Mouse (Mus musculus) ovary, postnatal 14 days (tissue): ENCODE data around the gene Ppcdc.
"Not testable (repeated sequence)": the region's sequence is repeated elsewhere in the genome, so short reads cannot be mapped to it uniquely, and the experiment has no call there.

ENCODE experiments used
- DNase-seq: peaks from one replicate; pipeline ENCODE4 v3.0.0; 2022; ENCODE audit warnings: low spot score

The Ppcdc gene

DNA sequence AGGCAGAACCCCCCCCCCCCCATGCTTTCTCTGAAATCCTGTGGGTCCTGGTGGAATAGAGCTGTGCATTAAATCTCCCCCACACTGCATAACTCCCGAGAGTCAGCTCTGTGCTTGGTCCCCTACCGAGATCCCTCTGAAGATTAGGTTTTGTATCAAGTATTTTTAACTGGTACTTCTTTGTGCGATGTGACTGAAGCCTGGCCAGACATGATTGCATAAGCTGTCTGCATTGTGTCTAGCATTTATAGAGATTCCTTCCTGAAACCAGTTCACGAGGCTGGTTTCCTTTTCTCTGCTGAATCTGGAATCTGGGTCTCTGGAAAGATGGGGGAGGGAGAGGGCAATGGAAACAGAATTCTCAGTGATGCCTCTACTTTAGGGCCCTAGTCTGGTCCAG is 11.5 kb downstream of the Ppcdc start:
- DNase-seq: no peak

DNA sequence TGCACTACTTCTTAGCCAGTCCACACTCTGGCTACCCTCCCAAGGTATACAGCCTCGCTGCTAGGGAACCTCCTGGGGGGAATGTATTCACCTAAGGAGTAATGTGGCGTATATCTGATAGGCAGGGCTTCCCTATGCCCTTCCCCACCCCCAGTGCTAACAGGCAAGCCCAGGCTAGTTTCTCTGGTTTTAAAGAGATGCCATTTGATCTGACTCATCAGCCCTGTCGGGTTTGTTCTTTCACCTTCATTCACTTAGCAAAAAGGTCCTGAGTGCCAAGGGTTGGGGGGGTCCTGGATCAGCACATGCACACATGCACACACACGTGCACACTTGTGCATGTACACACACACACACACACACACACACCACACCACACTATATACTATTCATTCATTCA is 12.0 kb downstream of the Ppcdc start:
- no peak for DNase-seq

DNA sequence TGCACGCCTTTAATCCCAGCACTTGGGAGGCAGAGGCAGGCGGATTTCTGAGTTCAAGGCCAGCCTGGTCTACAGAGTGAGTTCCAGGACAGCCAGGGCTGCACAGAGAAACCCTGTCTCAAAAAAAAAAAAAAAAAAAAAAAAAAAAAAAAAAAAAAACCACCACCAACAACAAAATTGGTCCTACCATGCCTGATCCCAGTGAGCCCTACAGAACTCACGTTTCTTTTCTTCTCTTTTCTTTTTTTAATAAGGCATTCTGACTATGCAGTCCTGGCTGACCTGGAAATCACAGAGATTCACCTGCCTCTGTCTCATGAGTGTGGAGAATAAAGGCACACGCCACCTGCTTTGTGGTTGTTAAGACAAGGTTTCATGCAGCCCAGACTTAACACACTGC is 12.8 kb downstream of the Ppcdc start:
- not testable (repeated sequence) for DNase-seq

DNA sequence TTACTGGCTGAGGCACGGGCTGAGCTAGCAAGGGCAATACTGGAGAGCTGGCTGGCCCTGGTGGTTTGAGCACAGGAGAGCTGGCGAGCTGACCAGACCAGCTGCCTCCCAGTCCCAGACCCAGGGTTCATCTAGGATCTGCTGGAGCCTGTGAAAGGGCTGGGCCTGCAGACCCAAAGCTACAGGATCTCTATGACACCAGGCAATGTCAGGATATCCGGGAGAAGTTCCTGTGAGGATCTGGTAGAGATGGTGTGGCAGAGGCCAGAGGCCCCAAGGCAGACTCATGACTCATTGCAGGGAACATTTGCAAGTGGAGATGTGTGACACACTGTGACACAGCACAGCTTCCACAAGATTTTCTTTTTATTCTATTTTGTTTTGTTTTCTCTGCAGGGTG is 14.8 kb downstream of the Ppcdc start:
- DNase-seq: no peak

DNA sequence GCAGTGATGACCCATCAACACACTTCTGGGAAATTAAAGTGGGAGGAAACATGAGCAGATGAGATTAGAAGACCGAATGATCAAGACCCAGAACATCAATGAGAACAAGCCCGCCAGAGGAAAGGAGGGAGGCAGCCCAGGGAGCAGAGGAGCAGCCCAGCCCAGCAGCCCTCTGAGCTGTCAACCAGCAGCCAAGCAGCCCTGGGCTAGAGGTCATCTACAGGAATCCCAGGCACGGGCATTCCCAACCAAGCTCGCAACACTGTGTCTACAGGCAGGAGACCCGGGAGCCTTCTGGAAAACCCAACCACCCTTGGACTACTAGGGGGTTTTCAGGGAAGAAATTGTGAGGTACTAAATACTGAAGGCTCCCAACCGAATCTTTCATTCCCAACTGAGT is 15.9 kb downstream of the Ppcdc start:
- no peak for DNase-seq

DNA sequence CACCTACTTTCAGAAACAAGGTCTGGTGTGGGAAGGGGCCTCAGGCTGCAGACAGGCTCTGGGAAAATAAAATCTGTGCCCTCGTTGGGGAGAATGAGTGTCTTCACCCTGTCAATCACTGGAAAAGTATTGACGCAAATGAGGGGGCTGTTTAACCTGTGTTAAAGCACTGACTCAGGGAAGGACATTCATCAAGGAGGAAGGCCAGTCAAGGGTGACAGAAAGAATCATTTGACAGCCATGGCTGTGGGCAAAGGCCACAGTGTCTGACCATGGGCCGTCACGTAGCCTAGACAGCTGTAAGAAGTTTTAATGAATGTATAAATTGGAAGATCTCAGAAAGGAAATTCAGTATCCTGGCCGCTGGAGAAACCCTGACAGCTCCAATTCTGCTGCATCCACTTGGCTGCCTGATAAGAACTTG is 18.2 kb downstream of the Ppcdc start:
- DNase-seq: no peak

DNA sequence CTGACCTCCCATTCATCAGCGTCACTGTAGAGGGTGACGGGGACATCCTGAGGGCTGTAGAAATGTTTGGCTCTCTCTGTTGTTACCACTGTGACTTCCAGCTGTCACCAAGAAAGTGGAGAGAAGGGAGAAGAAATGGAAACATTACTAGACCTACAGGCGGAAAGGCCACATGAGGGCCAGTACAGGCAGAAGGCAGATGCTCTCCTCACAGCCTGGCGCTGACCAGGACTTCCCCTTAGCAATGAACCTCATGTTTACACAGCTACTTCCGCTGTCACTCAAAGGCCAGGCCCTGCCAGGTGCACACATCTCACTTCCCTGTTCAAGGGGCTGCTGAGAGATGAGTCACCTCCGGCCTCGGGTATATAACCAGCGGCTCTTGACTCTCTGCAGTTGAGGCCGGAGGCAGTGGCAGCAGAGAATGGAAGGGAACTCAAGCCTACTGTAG is 18.8 kb downstream of the Ppcdc start:
- no peak for DNase-seq

DNA sequence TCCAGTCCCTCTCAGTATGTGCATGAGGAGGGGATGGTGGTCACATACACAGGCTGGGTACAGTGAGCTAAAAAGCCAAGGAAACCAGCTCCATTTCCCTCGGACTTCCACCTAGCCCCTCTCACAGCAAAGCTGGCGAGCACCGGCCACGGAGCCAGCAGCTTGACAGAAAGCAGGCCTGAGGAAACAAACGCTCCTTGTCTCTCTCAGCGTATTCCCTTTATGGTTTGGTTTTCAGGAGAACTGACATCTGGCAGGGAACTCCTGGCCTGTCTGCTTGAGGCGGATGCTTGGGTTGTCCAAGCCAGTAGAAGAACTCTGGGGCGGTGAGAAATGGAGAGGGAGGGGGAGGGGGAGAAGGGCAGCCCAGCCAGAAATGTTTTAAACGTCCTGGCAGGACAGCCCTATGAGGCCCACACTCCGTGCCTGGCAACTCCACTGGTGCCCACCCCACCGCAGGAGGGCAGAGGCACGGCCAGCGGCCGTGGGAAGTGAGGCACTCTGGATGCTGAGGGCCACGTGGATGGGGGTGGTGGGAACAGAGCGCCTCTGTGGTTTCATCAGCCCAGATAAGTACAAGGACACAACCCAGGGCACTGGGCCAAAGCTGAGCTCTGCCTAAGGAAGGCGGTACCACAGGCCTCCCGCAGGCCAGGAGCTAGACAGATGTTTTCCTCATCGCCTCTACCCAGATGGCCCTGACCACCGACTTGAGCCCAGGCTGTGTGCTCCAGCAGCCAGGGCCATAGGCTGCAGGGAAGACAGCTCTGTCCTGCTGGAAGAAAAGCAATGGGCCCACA is 19.4 kb downstream of the Ppcdc start:
- DNase-seq: peak; percentile 90

DNA sequence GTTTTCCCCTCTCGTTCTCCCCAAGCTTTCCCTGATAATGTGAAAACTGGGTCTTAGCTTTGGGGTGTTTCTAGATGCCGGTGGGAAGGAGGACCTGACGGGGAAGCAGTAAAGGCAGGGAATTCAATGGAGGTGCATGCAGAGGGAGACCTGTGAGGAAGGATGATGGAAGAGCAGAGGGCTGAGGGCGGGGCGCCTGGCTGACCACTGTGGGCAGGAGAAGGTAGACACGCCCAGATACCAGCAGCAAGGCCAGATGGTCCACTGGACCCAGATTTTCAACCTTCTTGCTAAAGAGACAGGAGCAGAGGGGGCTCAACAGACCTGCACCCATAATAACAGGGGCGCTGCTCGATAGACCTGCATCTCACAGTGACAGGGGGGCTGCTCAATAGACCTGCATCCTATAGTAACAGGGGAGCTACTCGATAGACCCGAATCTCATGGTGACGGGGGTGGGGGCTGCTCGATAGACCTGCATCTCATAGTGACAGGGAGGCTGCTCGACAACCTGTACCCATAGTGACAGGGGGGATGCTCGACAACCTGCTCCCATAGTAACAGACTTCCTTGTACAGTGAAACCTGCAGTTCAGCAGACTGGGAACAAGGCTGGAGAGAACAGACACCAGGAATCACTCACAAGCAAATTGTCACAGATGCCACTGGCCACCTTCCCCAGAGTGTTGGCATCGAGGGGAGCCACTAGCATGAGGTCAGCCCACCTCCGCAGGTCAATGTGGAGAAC is 20.2 kb downstream of the Ppcdc start:
- no peak for DNase-seq

DNA sequence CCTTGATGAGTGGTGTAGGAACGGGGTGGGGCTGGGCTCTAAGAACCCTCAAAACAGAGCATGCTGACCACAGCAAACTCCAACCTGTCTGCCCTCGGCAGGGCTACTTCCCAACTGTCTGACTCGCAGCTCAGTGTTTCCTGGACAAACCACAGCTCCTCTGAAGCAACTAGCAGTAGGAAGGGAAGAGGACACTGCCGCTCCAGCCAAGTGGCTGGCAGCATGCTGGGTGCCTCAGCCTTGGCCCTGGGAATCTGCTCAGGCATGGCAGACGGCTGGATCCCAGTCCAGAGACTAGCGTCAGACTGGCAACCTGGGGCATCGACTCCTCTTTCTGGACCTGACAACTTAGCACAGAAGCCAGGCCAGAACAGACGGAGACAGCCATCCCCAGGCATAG is 22.6 kb downstream of the Ppcdc start:
- DNase-seq: no peak

DNA sequence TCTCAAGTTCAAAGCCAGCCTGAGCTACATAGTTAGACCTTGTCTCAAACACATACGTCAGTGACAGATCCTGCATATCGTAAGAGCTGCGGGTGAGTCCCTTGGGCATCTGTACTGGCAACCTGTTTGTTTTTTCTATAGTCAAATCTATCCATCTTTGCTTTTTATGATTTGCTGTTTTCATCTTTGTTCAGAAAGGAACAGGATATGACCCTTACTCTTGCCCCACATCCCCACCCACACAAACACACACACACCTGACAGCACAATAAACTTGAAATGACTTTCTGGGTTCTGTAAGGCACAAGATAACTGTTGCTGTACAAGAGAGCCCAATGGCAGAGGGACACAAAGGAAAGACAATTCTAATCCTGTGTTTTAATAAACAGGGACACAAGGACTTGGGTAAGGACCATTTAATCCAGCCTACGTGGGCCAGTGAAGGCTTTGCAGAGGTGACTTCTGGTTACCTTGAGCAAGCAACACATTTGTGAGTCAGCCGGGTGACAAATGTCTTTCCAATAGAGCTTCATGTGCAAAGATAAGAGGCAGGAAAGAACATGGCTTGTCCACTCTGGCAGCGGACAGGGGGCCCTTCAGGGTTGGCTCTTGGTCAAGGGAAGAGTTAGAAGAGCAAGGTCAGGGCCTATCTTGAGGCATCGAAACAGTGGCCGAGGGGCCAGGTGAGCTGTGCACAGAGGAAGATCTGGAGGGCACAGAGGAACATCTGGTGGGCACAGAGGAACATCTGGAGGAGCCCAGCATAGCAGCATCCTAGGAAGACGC is 32.6 kb downstream of the Ppcdc start:
- no peak for DNase-seq

DNA sequence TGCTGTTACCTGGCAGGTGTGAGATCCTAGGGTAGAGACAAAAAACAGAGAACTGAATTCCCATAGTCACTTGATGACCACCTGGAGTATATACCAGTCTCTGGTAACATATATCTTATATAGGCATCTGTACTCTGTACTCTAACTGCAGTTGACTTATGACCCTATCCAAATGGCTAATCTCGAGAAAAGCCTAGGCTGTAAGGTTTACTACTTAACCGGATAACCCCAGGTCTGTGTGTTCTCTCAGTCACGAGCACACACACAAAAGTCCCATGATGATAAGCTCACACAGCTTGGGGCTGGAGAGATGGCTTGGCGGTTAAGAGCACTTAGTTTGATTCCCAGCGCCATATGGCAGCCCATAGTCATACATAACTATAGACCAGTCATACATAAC is 33.5 kb downstream of the Ppcdc start:
- no peak for DNase-seq

DNA sequence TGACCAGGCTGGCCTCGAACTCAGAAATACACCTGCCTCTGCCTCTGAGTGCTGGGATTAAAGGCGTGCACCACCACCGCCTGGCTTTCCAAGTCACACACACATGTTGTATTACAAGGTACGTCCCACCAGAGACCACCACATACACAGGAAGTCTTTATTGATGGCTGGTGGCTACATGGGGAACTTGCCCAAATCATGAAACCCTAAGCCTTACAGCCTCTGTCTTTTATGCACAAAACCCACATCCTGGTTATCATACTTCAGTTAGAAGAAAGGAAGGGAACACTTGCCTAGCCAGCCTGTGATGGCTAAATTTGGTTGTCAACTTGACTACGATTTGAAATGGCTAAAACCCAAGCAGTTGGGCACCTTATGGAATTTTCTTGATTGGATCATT is 35.9 kb downstream of the Ppcdc start:
- no peak for DNase-seq

DNA sequence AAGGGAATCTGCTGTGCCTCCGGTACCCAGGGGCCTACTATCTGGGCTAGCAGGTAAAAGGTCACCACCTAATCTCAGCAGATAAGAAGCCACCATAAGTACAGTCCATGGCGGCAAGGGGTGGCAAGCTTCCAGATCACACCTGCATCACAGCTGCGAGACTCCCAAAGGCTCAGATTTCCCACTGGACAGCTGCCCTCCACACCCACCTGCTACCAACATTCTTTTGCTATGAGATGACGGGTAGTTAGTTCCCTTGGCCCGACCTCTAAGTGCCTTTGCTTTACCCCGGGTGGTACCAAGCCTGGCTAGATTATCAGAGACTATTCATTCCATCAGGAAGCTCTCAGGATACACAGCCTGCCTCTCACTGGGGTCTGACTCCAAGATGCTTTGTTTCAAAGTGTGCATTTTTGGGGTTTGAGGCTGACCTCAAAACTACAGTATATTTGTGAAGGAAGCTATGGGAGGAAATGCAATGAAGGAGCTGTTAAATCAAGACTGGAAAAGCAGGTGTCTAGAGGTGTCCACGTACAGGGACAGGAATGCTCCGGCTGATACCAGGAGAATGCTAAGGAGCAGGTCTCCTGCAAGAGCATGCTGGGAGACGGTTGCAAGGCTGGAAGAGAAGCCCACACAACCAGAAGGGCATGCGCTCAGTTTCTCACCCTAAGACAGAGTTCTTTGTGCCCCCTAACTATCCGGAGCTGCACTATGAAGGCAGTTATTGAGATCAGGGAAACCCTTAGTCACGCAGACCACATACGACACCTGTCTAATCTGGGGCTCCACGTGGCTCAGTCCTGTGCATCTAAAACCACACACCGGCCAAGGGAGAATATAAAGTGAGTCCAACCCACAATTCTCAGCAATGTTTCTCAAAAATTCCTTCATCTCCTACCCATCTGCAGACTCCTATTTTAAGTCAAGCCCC is 37.3 kb downstream of the Ppcdc start:
- no peak for DNase-seq

DNA sequence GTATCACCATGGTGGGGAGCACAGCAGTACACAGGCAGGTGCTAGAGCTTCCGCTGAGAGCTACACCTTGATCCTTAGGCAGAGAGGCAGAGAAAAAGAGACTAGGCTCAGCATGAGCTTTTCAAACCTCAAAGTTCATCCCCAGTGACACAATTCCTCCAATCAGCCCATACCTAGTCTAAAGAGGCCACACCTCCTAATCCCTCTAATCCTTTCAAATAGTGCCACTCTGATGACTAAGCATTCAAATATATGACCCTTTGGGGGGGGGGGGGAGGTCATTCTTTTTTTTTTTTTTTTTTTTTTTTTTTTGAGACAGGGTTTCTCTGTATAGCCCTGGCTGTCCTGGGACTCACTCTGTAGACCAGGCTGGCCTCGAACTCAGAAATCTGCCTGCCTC is 41.2 kb downstream of the Ppcdc start:
- DNase-seq: no peak

DNA sequence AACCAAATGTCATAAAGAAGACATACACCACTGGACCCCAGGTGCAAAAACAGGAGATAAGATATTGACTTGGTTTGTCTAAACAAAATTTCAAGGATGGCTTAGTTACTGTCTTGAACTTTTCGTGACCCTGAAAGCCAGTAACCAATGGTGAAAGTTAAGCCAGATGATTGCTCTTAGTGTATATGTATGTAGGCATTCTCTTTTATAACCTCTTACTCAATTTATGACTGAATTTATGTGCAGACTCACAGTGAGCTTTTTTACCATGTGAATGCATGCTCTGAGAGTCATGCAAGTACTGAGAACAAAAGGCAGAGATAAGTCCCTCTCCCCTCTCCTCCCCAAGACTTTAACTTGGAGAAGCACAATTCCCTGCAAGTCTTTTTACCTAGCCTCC is 47.0 kb downstream of the Ppcdc start:
- DNase-seq: no peak

DNA sequence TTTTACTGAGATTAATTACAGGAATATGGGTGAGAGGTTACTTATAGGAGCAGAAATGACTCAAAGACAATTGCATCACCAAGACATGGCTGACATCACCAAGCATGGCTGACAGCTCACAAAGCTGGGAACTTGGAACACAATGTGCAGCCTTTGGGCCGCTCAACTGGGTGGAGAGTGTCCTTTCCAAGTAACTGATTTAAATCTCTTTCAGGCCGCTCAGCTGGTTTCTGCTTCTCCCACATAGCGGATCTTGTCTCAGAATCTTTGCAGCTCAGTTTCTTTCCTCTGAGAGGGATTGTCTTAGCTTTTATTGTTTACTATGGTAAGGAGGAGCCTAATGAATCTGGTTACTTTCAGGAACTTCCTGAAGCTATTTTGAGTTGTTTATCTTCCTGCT is 49.1 kb downstream of the Ppcdc start:
- no peak for DNase-seq

DNA sequence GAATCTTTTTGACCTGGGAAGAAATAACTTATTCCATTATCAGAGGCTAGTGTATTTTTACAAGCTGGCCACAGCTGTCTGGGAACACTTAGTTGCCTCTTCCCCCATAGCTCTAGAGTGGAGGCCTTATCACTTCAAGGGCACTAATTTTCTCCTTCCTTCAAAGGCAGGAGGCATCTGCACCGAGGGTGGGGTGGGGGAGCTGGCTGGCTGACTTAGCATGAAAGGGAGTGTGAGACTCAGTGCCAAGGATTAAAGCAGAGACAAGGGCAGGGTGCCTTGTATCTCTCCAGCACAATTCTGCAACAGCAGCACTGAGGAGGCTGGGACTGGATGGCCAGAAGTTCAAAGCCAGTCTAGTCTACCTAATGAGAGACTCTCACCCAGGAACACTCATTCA is 50.8 kb downstream of the Ppcdc start:
- DNase-seq: no peak

DNA sequence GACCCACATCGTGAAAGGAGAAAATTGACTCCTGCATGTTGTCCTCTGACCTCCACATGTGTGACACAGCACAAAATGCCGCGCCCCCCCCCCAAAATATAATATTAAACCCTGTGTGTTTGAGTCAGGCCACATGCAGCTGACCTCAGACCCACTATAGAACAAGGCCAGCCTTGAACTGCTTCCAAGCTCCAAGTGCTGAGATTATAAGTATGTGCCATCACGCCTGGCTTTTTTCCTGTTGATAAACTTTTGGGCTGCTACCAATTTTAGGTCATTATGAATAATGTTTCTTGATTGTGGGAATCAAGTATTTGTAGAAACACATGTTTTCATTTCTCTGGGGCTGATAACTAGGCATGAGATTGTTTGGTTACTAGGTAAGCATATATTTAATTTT is 53.0 kb downstream of the Ppcdc start:
- DNase-seq: no peak

DNA sequence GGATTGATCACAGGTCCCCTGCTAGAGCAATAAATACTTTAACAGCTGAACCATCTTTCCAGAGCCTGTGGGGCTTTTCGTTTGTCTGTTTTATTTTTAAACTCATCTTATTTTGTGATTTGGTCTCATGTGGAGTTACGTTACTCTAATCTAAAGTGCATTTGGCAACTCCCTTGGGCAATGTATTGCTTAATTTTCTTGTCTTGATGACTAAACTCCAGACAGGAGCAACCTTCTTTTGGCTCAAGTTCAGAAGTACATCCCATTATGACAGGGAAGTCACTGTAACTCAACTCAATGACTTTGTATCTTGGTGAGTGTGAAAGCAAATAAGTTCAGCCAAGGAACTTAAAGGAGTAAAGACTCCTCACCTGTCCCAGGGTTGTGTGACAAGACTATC is 55.3 kb downstream of the Ppcdc start:
- no peak for DNase-seq

DNA sequence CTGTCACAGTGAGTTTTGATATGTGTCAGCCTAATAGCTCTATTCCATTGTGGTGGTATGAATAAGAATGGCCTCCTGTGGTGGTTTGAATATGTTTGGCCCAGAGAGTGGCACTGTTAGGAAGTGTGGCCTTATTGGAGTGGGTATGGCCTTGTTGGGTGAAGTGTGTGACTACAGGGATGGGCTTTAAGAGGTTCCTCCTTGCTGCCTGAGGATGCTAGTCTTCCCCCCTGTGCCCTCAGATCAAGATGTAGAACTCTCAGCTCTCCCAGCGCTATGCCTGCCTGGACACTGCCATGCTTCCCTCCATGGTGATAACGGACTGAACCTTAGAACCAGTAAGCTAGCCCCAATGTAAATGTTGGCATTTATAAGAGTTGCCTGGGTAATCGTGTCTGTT is 78.9 kb downstream of the Ppcdc start:
- DNase-seq: no peak
